In genomic region chr9:70168973-70169372, GRCm38 (mm10) we compare ENCODE assay signal across 11 mouse cellular contexts. TPM values are rescaled to one million over a fixed set of nuclear protein-coding genes. Genes with fewer than 3 reads are reported as not detected.
DNase-seq lines count a peak whose midpoint lies in the region; ATAC-seq and TF ChIP-seq lines count a peak whose summit lies in the region.
"Had no signal": no experiment of that assay in that cellular context is flagged by ENCODE, and none has a peak within 500 bp of the region (broad histone marks: within the 10 kb centered on the region; RNA-seq: fewer than 3 reads in every experiment).

No protein-coding gene starts in this region.

- no peak overlapping the region for H3K4me3 ChIP-seq in heart, adult 2 months
- H3K4me3 ChIP-seq in midbrain, embryonic 11.5 days (ENCODE audit: low read depth, low read length), result no peak overlapping the region
- no peak overlapping the region for H3K4me3 ChIP-seq in midbrain, embryonic 15.5 days
- H3K4me3 ChIP-seq: hindbrain, embryonic 15.5 days; limb, embryonic 12.5 days had no signal

- 85% methylated on average over 7 of the region's 7 CpGs for WGBS in heart, adult 2 months
- WGBS in midbrain, embryonic 11.5 days, result 84% methylated on average over 7 of the region's 7 CpGs
- WGBS in midbrain, embryonic 15.5 days, result 86% methylated on average over 7 of the region's 7 CpGs

- TF ChIP-seq POLR2A in heart, adult 2 months (IDR thresholded peaks at IDR 0.05; ENCODE audit: insufficient read depth, low read depth, low read length), result no peak

- TF ChIP-seq CTCF in heart, adult 2 months (IDR thresholded peaks at IDR 0.05), result peak; percentile 48

- intact Hi-C loops in heart, adult 2 months (cut with DNase I), result no loop called here

- H3K36me3 ChIP-seq in heart, adult 2 months (ENCODE audit: control insufficient read depth, insufficient read depth, low read length), result no peaks in the 10 kb centered on the region
- H3K36me3 ChIP-seq in midbrain, embryonic 11.5 days (ENCODE audit: control insufficient read depth, insufficient read depth, low read length), result no peaks in the 10 kb centered on the region
- no peaks in the 10 kb centered on the region for H3K36me3 ChIP-seq in midbrain, embryonic 15.5 days (replicated peaks)
- H3K36me3 ChIP-seq: hindbrain, embryonic 15.5 days; limb, embryonic 12.5 days had no signal

- ATAC-seq in midbrain, embryonic 11.5 days (ENCODE audit: low FRiP score), result no peak
- ATAC-seq in midbrain, embryonic 15.5 days (replicated peaks), result no peak
- ATAC-seq: midbrain, embryonic 16.5 days had no signal

- no peak overlapping the region for H3K27ac ChIP-seq in heart, adult 2 months
- no peak overlapping the region for H3K27ac ChIP-seq in midbrain, embryonic 11.5 days (ENCODE audit: low read depth, low read length)
- no peak overlapping the region for H3K27ac ChIP-seq in midbrain, embryonic 15.5 days
- H3K27ac ChIP-seq: hindbrain, embryonic 15.5 days; limb, embryonic 12.5 days had no signal

- TF ChIP-seq EP300 in heart, adult 2 months (IDR thresholded peaks at IDR 0.05; ENCODE audit: insufficient read depth, low read depth, low read length), result no peak

- no peak for DNase-seq in heart, adult 2 months
- no peak for DNase-seq in heart, adult 9 months (ENCODE audit: low spot score in 2 of 2)
- peak; percentile 64 for DNase-seq in midbrain, embryonic 11.5 days (ENCODE audit: low spot score, missing footprints)
- DNase-seq in c-Kit-positive CD71-positive TER-119-negative erythroid progenitor cells, embryonic 14.5 days (ENCODE audit: low read depth), result peak; percentile 2
- peak; percentile 20 for DNase-seq in thymus, postnatal 25 days
- DNase-seq in embryo, embryonic 9.5 days (ENCODE audit: extremely low spot score), result no peak
- DNase-seq in layer of hippocampus, adult 18-20 months (ENCODE audit: low spot score in 2 of 2), result no peak

- no peaks in the 10 kb centered on the region for H3K9me3 ChIP-seq in midbrain, embryonic 11.5 days (ENCODE audit: control insufficient read depth, low read length)
- no peaks in the 10 kb centered on the region for H3K9me3 ChIP-seq in midbrain, embryonic 15.5 days
- H3K9me3 ChIP-seq: hindbrain, embryonic 15.5 days had no signal

- no peaks in the 10 kb centered on the region for H3K4me1 ChIP-seq in heart, adult 2 months (ENCODE audit: control insufficient read depth, insufficient read depth, low read length)
- H3K4me1 ChIP-seq in midbrain, embryonic 11.5 days (ENCODE audit: control insufficient read depth, insufficient read depth, low read length), result no peaks in the 10 kb centered on the region
- H3K4me1 ChIP-seq in midbrain, embryonic 15.5 days, result peaks cover 1% of the 10 kb centered on the region; the same call in 1 of the 2 replicates
- H3K4me1 ChIP-seq: limb, embryonic 12.5 days had no signal

- H3K27me3 ChIP-seq in heart, adult 2 months (ENCODE audit: control insufficient read depth, insufficient read depth, low read length), result no peaks in the 10 kb centered on the region
- H3K27me3 ChIP-seq in midbrain, embryonic 11.5 days (ENCODE audit: control insufficient read depth, insufficient read depth, low read length), result no peaks in the 10 kb centered on the region
- no peaks in the 10 kb centered on the region for H3K27me3 ChIP-seq in midbrain, embryonic 15.5 days (replicated peaks)
- H3K27me3 ChIP-seq: hindbrain, embryonic 15.5 days; limb, embryonic 12.5 days had no signal

- no peak overlapping the region for H3K4me2 ChIP-seq in midbrain, embryonic 11.5 days
- no peak overlapping the region for H3K4me2 ChIP-seq in midbrain, embryonic 15.5 days
- H3K4me2 ChIP-seq: hindbrain, embryonic 15.5 days; limb, embryonic 12.5 days had no signal

- no peak overlapping the region for H3K9ac ChIP-seq in heart, adult 2 months (ENCODE audit: low read depth, low read length)
- H3K9ac ChIP-seq in midbrain, embryonic 11.5 days (ENCODE audit: low read length), result no peak overlapping the region
- no peak overlapping the region for H3K9ac ChIP-seq in midbrain, embryonic 15.5 days
- H3K9ac ChIP-seq: hindbrain, embryonic 15.5 days; limb, embryonic 12.5 days had no signal

- no peaks in the 10 kb centered on the region for H3K79me2 ChIP-seq in heart, adult 2 months (replicated peaks; ENCODE audit: control insufficient read depth, insufficient read depth, low read length)

RNA-seq across cellular contexts. Expression of gene Fam81a, which starts 26.6 kb away (rescaled TPM):
- 10 to 100 TPM; 30.7 to 32.6 TPM for total RNA-seq in heart, adult 2 months (2021)
- polyA plus RNA-seq in heart, adult 2 months (2012; rRNA removed), result 7.0 and 9.0 TPM in 2 replicates
- 4.7 TPM in 2 replicates for polyA plus RNA-seq in midbrain, embryonic 11.5 days (2014; fragmentation: Nextera tagmentation; extraction: Ambion mirVana)
- polyA plus RNA-seq in midbrain, embryonic 15.5 days (2015; fragmentation: Nextera tagmentation; extraction: Ambion mirVana), result 8.2 and 8.4 TPM in 2 replicates
- total RNA-seq in layer of hippocampus, adult 18-20 months (2021), result 100 to 1,000 TPM; 100 to 105 TPM

RNA-seq across cellular contexts. Expression of gene Myo1e, which starts 38.2 kb away (rescaled TPM):
- 10 to 100 TPM in 1 of 2 experiments, 1 to 10 TPM in 1; 8.5 to 11.3 TPM for total RNA-seq in heart, adult 2 months (2021)
- polyA plus RNA-seq in heart, adult 2 months (2012; rRNA removed), result 3.9 and 5.8 TPM in 2 replicates
- polyA plus RNA-seq in midbrain, embryonic 11.5 days (2014; fragmentation: Nextera tagmentation; extraction: Ambion mirVana), result 9.5 and 9.7 TPM in 2 replicates
- polyA plus RNA-seq in midbrain, embryonic 15.5 days (2015; fragmentation: Nextera tagmentation; extraction: Ambion mirVana), result 5.3 and 6.1 TPM in 2 replicates
- total RNA-seq in layer of hippocampus, adult 18-20 months (2021), result 1 to 10 TPM; 9.0 to 9.6 TPM

Comparison
In these comparisons a context has a peak if more than half of its experiments do, and no peak if none do; other contexts are left out.
1. DNase-seq: peak in midbrain, embryonic 11.5 days (single experiment), c-Kit-positive CD71-positive TER-119-negative erythroid progenitor cells, embryonic 14.5 days (single experiment) and thymus, postnatal 25 days (single experiment); none in heart, adult 2 months (0 of 2), heart, adult 9 months (0 of 2), embryo, embryonic 9.5 days (single experiment) and layer of hippocampus, adult 18-20 months (0 of 2).